Comparison of ENCODE assay signal across 10 mouse cellular contexts in genomic region chr7:4806716-4807115, GRCm38 (mm10). TPM values are rescaled to one million over a fixed set of nuclear protein-coding genes. Genes with fewer than 3 reads are reported as not detected.
DNase-seq lines count a peak whose midpoint lies in the region; ATAC-seq lines count a peak whose summit lies in the region.
"Had no signal": no experiment of that assay in that cellular context is flagged by ENCODE, and none has a peak within 500 bp of the region (broad histone marks: within the 10 kb centered on the region; RNA-seq: fewer than 3 reads in every experiment).

No protein-coding gene starts in this region.

- no peak overlapping the region for H3K27ac ChIP-seq in forebrain, embryonic 12.5 days
- H3K27ac ChIP-seq in forebrain, embryonic 11.5 days (ENCODE audit: low read depth, low read length) = no peak overlapping the region
- H3K27ac ChIP-seq in neural tube, embryonic 15.5 days (replicated peaks) = no peak overlapping the region
- H3K27ac ChIP-seq: midbrain, embryonic 12.5 days had no signal

- no peak overlapping the region for H3K9ac ChIP-seq in forebrain, embryonic 12.5 days
- H3K9ac ChIP-seq in forebrain, embryonic 11.5 days (ENCODE audit: low read length) = no peak overlapping the region
- no peak overlapping the region for H3K9ac ChIP-seq in neural tube, embryonic 15.5 days (replicated peaks)
- H3K9ac ChIP-seq: midbrain, embryonic 12.5 days had no signal

- no peaks in the 10 kb centered on the region for H3K9me3 ChIP-seq in forebrain, embryonic 12.5 days
- H3K9me3 ChIP-seq in forebrain, embryonic 11.5 days (ENCODE audit: control insufficient read depth, low read length) = no peaks in the 10 kb centered on the region
- H3K9me3 ChIP-seq in neural tube, embryonic 15.5 days (replicated peaks) = no peaks in the 10 kb centered on the region
- H3K9me3 ChIP-seq: midbrain, embryonic 12.5 days had no signal

- peaks cover 27% of the 10 kb centered on the region for H3K4me1 ChIP-seq in forebrain, embryonic 12.5 days
- H3K4me1 ChIP-seq in forebrain, embryonic 11.5 days (replicated peaks; ENCODE audit: control insufficient read depth, insufficient read depth, low read length) = peaks cover 6% of the 10 kb centered on the region
- peaks cover 22% of the 10 kb centered on the region for H3K4me1 ChIP-seq in neural tube, embryonic 15.5 days

- no peaks in the 10 kb centered on the region for H3K27me3 ChIP-seq in forebrain, embryonic 12.5 days
- no peaks in the 10 kb centered on the region for H3K27me3 ChIP-seq in forebrain, embryonic 11.5 days (ENCODE audit: control insufficient read depth, insufficient read depth, low read length)
- H3K27me3 ChIP-seq in neural tube, embryonic 15.5 days (replicated peaks) = no peaks in the 10 kb centered on the region
- H3K27me3 ChIP-seq: midbrain, embryonic 12.5 days had no signal

- no peak overlapping the region for H3K4me3 ChIP-seq in forebrain, embryonic 12.5 days (replicated peaks)
- H3K4me3 ChIP-seq in forebrain, embryonic 11.5 days (ENCODE audit: low read depth, low read length) = no peak overlapping the region
- H3K4me3 ChIP-seq in neural tube, embryonic 15.5 days (replicated peaks) = no peak overlapping the region
- H3K4me3 ChIP-seq: midbrain, embryonic 12.5 days had no signal

- DNase-seq in forebrain, embryonic 11.5 days (ENCODE audit: low spot score) = no peak
- DNase-seq in neural tube, embryonic 10.5 days (ENCODE audit: extremely low spot score, low spot score) = no peak
- DNase-seq in lung, postnatal 14 days = peak; percentile 55
- no peak for DNase-seq in right cerebral cortex, postnatal 14 days
- DNase-seq in testis, postnatal 14 days (ENCODE audit: low spot score) = no peak

- 0 out of 2 replicates have a peak, but pooled peaks have one; percentile 34 for ATAC-seq in forebrain, embryonic 12.5 days (ENCODE audit: low FRiP score)
- ATAC-seq in forebrain, embryonic 11.5 days (replicated peaks; ENCODE audit: low FRiP score) = no peak
- ATAC-seq in neural tube, embryonic 15.5 days (ENCODE audit: low FRiP score) = 0 out of 2 replicates have a peak, but pooled peaks have one; percentile 32
- ATAC-seq in granulocyte monocyte progenitor cell, adult 5-6 weeks (replicated peaks; ENCODE audit: poor library complexity, severe bottlenecking) = peak; percentile 54

- H3K36me3 ChIP-seq in forebrain, embryonic 12.5 days (replicated peaks) = peaks cover 64% of the 10 kb centered on the region
- H3K36me3 ChIP-seq in forebrain, embryonic 11.5 days (ENCODE audit: control insufficient read depth, insufficient read depth, low read length) = peaks cover 18% of the 10 kb centered on the region
- peaks cover 46% of the 10 kb centered on the region for H3K36me3 ChIP-seq in neural tube, embryonic 15.5 days

- no peak overlapping the region for H3K4me2 ChIP-seq in forebrain, embryonic 12.5 days
- H3K4me2 ChIP-seq in forebrain, embryonic 11.5 days (ENCODE audit: low read depth, low read length, severe bottlenecking) = no peak overlapping the region
- no peak overlapping the region for H3K4me2 ChIP-seq in neural tube, embryonic 15.5 days
- H3K4me2 ChIP-seq: midbrain, embryonic 12.5 days had no signal

- 90% methylated on average over 7 of the region's 7 CpGs for WGBS in forebrain, embryonic 12.5 days
- WGBS in forebrain, embryonic 11.5 days = 95% methylated on average over 7 of the region's 7 CpGs
- 93% methylated on average over 7 of the region's 7 CpGs for WGBS in neural tube, embryonic 15.5 days

RNA-seq across cellular contexts. Expression of gene Ube2s, which starts 5.7 kb away (rescaled TPM):
- polyA plus RNA-seq in forebrain, embryonic 12.5 days (2016; fragmentation: Nextera tagmentation; extraction: Ambion mirVana) = 434 and 445 TPM in 2 replicates
- polyA plus RNA-seq in forebrain, embryonic 11.5 days (2014; fragmentation: Nextera tagmentation; extraction: Ambion mirVana) = 476 and 526 TPM in 2 replicates
- 252 and 275 TPM in 2 replicates for polyA plus RNA-seq in neural tube, embryonic 15.5 days (2015; fragmentation: Nextera tagmentation; extraction: Ambion mirVana)
- 236 and 240 TPM in 2 replicates for total RNA-seq in granulocyte monocyte progenitor cell, adult 5-6 weeks (2014; fragmentation: Nextera tagmentation)
- total RNA-seq in granulocyte monocyte progenitor cell, adult 5-6 weeks (2017) = 230 and 245 TPM in 2 replicates

RNA-seq across cellular contexts. Expression of gene Rpl28, which starts 14.0 kb away (rescaled TPM):
- polyA plus RNA-seq in forebrain, embryonic 12.5 days (2016; fragmentation: Nextera tagmentation; extraction: Ambion mirVana) = 306 and 310 TPM in 2 replicates
- polyA plus RNA-seq in forebrain, embryonic 11.5 days (2014; fragmentation: Nextera tagmentation; extraction: Ambion mirVana) = 203 and 220 TPM in 2 replicates
- 224 and 255 TPM in 2 replicates for polyA plus RNA-seq in neural tube, embryonic 15.5 days (2015; fragmentation: Nextera tagmentation; extraction: Ambion mirVana)
- total RNA-seq in granulocyte monocyte progenitor cell, adult 5-6 weeks (2014; fragmentation: Nextera tagmentation) = 1,827 and 2,944 TPM in 2 replicates
- total RNA-seq in granulocyte monocyte progenitor cell, adult 5-6 weeks (2017) = 828 and 1,139 TPM in 2 replicates

RNA-seq across cellular contexts. Expression of gene Tmem238, which starts 17.3 kb away (rescaled TPM):
- 2.7 and 3.6 TPM in 2 replicates for polyA plus RNA-seq in forebrain, embryonic 12.5 days (2016; fragmentation: Nextera tagmentation; extraction: Ambion mirVana)
- 1.6 and 2.6 TPM in 2 replicates for polyA plus RNA-seq in forebrain, embryonic 11.5 days (2014; fragmentation: Nextera tagmentation; extraction: Ambion mirVana)
- polyA plus RNA-seq in neural tube, embryonic 15.5 days (2015; fragmentation: Nextera tagmentation; extraction: Ambion mirVana) = 6.8 and 9.9 TPM in 2 replicates
- total RNA-seq in granulocyte monocyte progenitor cell, adult 5-6 weeks (2014; fragmentation: Nextera tagmentation) = 3.2 and 6.2 TPM in 2 replicates
- 4.6 and 7.6 TPM in 2 replicates for total RNA-seq in granulocyte monocyte progenitor cell, adult 5-6 weeks (2017)

RNA-seq across cellular contexts. Expression of gene Tmem190, which starts 24.0 kb away (rescaled TPM):
- polyA plus RNA-seq in forebrain, embryonic 12.5 days (2016; fragmentation: Nextera tagmentation; extraction: Ambion mirVana) = not detected in 2 replicates
- polyA plus RNA-seq in forebrain, embryonic 11.5 days (2014; fragmentation: Nextera tagmentation; extraction: Ambion mirVana) = not detected in 2 replicates
- polyA plus RNA-seq in neural tube, embryonic 15.5 days (2015; fragmentation: Nextera tagmentation; extraction: Ambion mirVana) = not detected in 2 replicates
- not detected in 2 replicates for total RNA-seq in granulocyte monocyte progenitor cell, adult 5-6 weeks (2014; fragmentation: Nextera tagmentation)
- not detected in 2 replicates for total RNA-seq in granulocyte monocyte progenitor cell, adult 5-6 weeks (2017)
- polyA plus RNA-seq: heart, embryonic 16.5 days; midbrain, embryonic 12.5 days had no signal

RNA-seq across cellular contexts. Expression of gene Il11, which starts 24.1 kb away (rescaled TPM):
- 0.24 and 0.77 TPM in 2 replicates for polyA plus RNA-seq in forebrain, embryonic 12.5 days (2016; fragmentation: Nextera tagmentation; extraction: Ambion mirVana)
- polyA plus RNA-seq in forebrain, embryonic 11.5 days (2014; fragmentation: Nextera tagmentation; extraction: Ambion mirVana) = 0.19 TPM in 1 of 2 replicates, not detected in the other
- 0.90 and 1.0 TPM in 2 replicates for polyA plus RNA-seq in neural tube, embryonic 15.5 days (2015; fragmentation: Nextera tagmentation; extraction: Ambion mirVana)
- total RNA-seq in granulocyte monocyte progenitor cell, adult 5-6 weeks (2014; fragmentation: Nextera tagmentation) = not detected in 2 replicates
- total RNA-seq in granulocyte monocyte progenitor cell, adult 5-6 weeks (2017) = not detected in 2 replicates
